Mouse (Mus musculus) forebrain, embryonic 11.5 days (tissue): ENCODE measurements at regions not wholly inside any gene's neighbourhood (a gene's known extent, or its start where the extent isn't known, plus 50 kb on each side); places are given as distances from the start of the nearest gene placed in this dataset.

Source experiments
- ATAC-seq: fragments of 200-750 bp; cut with Nextera tagmentation; replicated peaks from 2 replicates; pipeline ENCODE4 v1.8.0; 2017; ENCODE audit warnings: moderate TSS enrichment; ENCODE audit not compliant: low FRiP score
- DNase-seq: peaks from one replicate; pipeline ENCODE4 v3.0.0-alpha.2; 2017; ENCODE audit warnings: low spot score
- H3K27ac ChIP-seq: fragments of 300-500 bp; sonication (generic); 2 replicates; pipeline ENCODE4 v1.5.1; 2014; ENCODE audit warnings: low read depth, low read length
- H3K27me3 ChIP-seq: fragments of 300-500 bp; sonication (generic); 2 replicates; pipeline ENCODE4 v1.6.1; 2014; ENCODE audit warnings: mild to moderate bottlenecking, low read length, mixed read lengths; ENCODE audit not compliant: control insufficient read depth, insufficient read depth
- H3K36me3 ChIP-seq: fragments of 300-500 bp; sonication (generic); 2 replicates; pipeline ENCODE4 v1.6.1; 2014; ENCODE audit warnings: mild to moderate bottlenecking, low read length, moderate library complexity, mixed read lengths; ENCODE audit not compliant: control insufficient read depth, insufficient read depth
- H3K4me1 ChIP-seq: fragments of 300-500 bp; sonication (generic); replicated peaks from 2 replicates; pipeline ENCODE4 v1.6.1; 2014; ENCODE audit warnings: low read length, mixed read lengths; ENCODE audit not compliant: control insufficient read depth, insufficient read depth
- H3K4me2 ChIP-seq: fragments of 300-500 bp; sonication (generic); 2 replicates; pipeline ENCODE4 v1.6.1; 2014; ENCODE audit warnings: low read depth, mild to moderate bottlenecking, low read length, moderate library complexity, mixed read lengths; ENCODE audit not compliant: severe bottlenecking
- H3K4me3 ChIP-seq: fragments of 300-500 bp; sonication (generic); 2 replicates; pipeline ENCODE4 v1.5.1; 2014; ENCODE audit warnings: low read depth, low read length
- H3K9ac ChIP-seq: fragments of 300-500 bp; sonication (generic); 2 replicates; pipeline ENCODE4 v1.6.1; 2014; ENCODE audit warnings: low read length
- H3K9me3 ChIP-seq: fragments of 300-500 bp; sonication (generic); 2 replicates; pipeline ENCODE4 v1.6.1; 2016; ENCODE audit warnings: low read length, mixed read lengths; ENCODE audit not compliant: control insufficient read depth
- WGBS: fragments of 180-500 bp; shearing (Covaris S2); extraction: QIAGEN DNeasy Blood & Tissue Kit; methylation state at CpG from one replicate; pipeline ENCODE4 v1.1.7; 2014; 5-methylcytosine and 5-hydroxymethylcytosine counted together

- ATAC-seq: no peak
- H3K9me3 ChIP-seq: no peaks in the 10 kb centered on the region
- no peaks in the 10 kb centered on the region for H3K27me3 ChIP-seq
- DNase-seq: no peak
- no peaks in the 10 kb centered on the region for H3K36me3 ChIP-seq
- H3K4me1 ChIP-seq: no peaks in the 10 kb centered on the region
- H3K4me3 ChIP-seq: no peak overlapping the region
- H3K27ac ChIP-seq: no peak overlapping the region
- no peak overlapping the region for H3K9ac ChIP-seq
- 76% methylated on average over 3 of the region's 3 CpGs for WGBS
- H3K4me2 ChIP-seq: no peak overlapping the region
Measured at GRCm38 (mm10) chr4:75827082-75827711, 549.1 kb upstream of the Dmac1 start.

- Histone ChIP-seq H3K4me1 (no peaks in the 10 kb centered on the region), H3K9me3 (no peaks in the 10 kb centered on the region), H3K36me3 (no peaks in the 10 kb centered on the region), H3K27me3 (no peaks in the 10 kb centered on the region), H3K4me2 (no peak overlapping the region), H3K9ac (no peak overlapping the region), H3K4me3 (no peak overlapping the region), H3K27ac (no peak overlapping the region)
- ATAC-seq (no peak), DNase-seq (no peak)
- 70% methylated on average over 2 of the region's 2 CpGs for WGBS
Measured at GRCm38 (mm10) chr4:75819193-75819603, 541.1 kb upstream of the Dmac1 start.

GRCm38 (mm10) chr4:75816026-75816425 lies 537.9 kb upstream of the Dmac1 start:
- Histone ChIP-seq H3K4me2 (no peak overlapping the region), H3K9ac (no peak overlapping the region), H3K4me1 (no peaks in the 10 kb centered on the region), H3K4me3 (no peak overlapping the region), H3K9me3 (no peaks in the 10 kb centered on the region), H3K36me3 (no peaks in the 10 kb centered on the region), H3K27ac (no peak overlapping the region), H3K27me3 (no peaks in the 10 kb centered on the region)
- no peak for DNase-seq
- ATAC-seq: no peak
- 93% methylated on average over 4 of the region's 4 CpGs for WGBS

GRCm38 (mm10) chr4:75812266-75812665 lies 534.2 kb upstream of the Dmac1 start:
- H3K36me3 ChIP-seq: no peaks in the 10 kb centered on the region

GRCm38 (mm10) chr4:75801870-75802269 lies 523.8 kb upstream of the Dmac1 start:
- no peaks in the 10 kb centered on the region for H3K27me3 ChIP-seq
- ATAC-seq (no peak), DNase-seq (no peak)
- H3K36me3 ChIP-seq: no peaks in the 10 kb centered on the region
- no peak overlapping the region for H3K9ac ChIP-seq
- H3K9me3 ChIP-seq: no peaks in the 10 kb centered on the region
- H3K4me3 ChIP-seq: no peak overlapping the region
- no peaks in the 10 kb centered on the region for H3K4me1 ChIP-seq
- WGBS: 87% methylated on average over 4 of the region's 4 CpGs
- H3K4me2 ChIP-seq: no peak overlapping the region
- H3K27ac ChIP-seq: no peak overlapping the region

More at GRCm38 (mm10) chr4:75812266-75812665, 534.2 kb upstream of the Dmac1 start:
- ATAC-seq (no peak), DNase-seq (no peak)
- H3K9ac ChIP-seq: no peak overlapping the region
- no peaks in the 10 kb centered on the region for H3K9me3 ChIP-seq
- H3K4me2 ChIP-seq: no peak overlapping the region
- no peaks in the 10 kb centered on the region for H3K4me1 ChIP-seq
- no peak overlapping the region for H3K4me3 ChIP-seq
- no peak overlapping the region for H3K27ac ChIP-seq
- WGBS: 39% methylated on average over 2 of the region's 2 CpGs
- H3K27me3 ChIP-seq: no peaks in the 10 kb centered on the region

- WGBS: 80% methylated on average over 4 of the region's 4 CpGs
- no peaks in the 10 kb centered on the region for H3K9me3 ChIP-seq
- ATAC-seq: no peak
- H3K4me3 ChIP-seq: no peak overlapping the region
- no peak for DNase-seq
- no peaks in the 10 kb centered on the region for H3K27me3 ChIP-seq
- H3K9ac ChIP-seq: no peak overlapping the region
- H3K4me2 ChIP-seq: no peak overlapping the region
- H3K4me1 ChIP-seq: no peaks in the 10 kb centered on the region
- no peaks in the 10 kb centered on the region for H3K36me3 ChIP-seq
- no peak overlapping the region for H3K27ac ChIP-seq
Measured at GRCm38 (mm10) chr4:75801156-75801555, 523.1 kb upstream of the Dmac1 start.

- H3K4me1 ChIP-seq: no peaks in the 10 kb centered on the region
- no peaks in the 10 kb centered on the region for H3K9me3 ChIP-seq
- no peaks in the 10 kb centered on the region for H3K36me3 ChIP-seq
- DNase-seq: no peak
- H3K4me3 ChIP-seq: no peak overlapping the region
- no peak overlapping the region for H3K9ac ChIP-seq
- H3K27me3 ChIP-seq: no peaks in the 10 kb centered on the region
- no peak overlapping the region for H3K4me2 ChIP-seq
- H3K27ac ChIP-seq: no peak overlapping the region
- ATAC-seq: no peak
Measured at GRCm38 (mm10) chr4:75791789-75792188, 513.7 kb upstream of the Dmac1 start.

- H3K4me2 ChIP-seq: no peak overlapping the region
- H3K4me3 ChIP-seq: no peak overlapping the region
- no peaks in the 10 kb centered on the region for H3K27me3 ChIP-seq
- H3K4me1 ChIP-seq: no peaks in the 10 kb centered on the region
- H3K9me3 ChIP-seq: no peaks in the 10 kb centered on the region
- DNase-seq (no peak), ATAC-seq (no peak)
- 93% methylated on average over 1 of the region's 1 CpGs for WGBS
- H3K9ac ChIP-seq: no peak overlapping the region
- no peak overlapping the region for H3K27ac ChIP-seq
- no peaks in the 10 kb centered on the region for H3K36me3 ChIP-seq
Measured at GRCm38 (mm10) chr4:75790920-75791589, 513.0 kb upstream of the Dmac1 start.

GRCm38 (mm10) chr4:75787405-75787804 lies 509.3 kb upstream of the Dmac1 start:
- Histone ChIP-seq H3K27ac (no peak overlapping the region), H3K36me3 (no peaks in the 10 kb centered on the region), H3K9me3 (no peaks in the 10 kb centered on the region), H3K27me3 (no peaks in the 10 kb centered on the region), H3K4me1 (no peaks in the 10 kb centered on the region), H3K4me3 (no peak overlapping the region), H3K9ac (no peak overlapping the region), H3K4me2 (no peak overlapping the region)
- WGBS: 39% methylated on average over 3 of the region's 3 CpGs
- DNase-seq (no peak), ATAC-seq (no peak)
